Mouse (Mus musculus): ENCODE data around the gene Fgf13. TPM values are rescaled to one million over a fixed set of nuclear protein-coding genes. Genes with fewer than 3 reads are reported as not detected.

The Fgf13 gene
- polyA plus RNA-seq, 1 experiment = not detected

- Histone ChIP-seq H3K4me3 (ENCODE audit: insufficient read depth, poor library complexity, severe bottlenecking) (no peak overlapping the region), H3K27me3 (ENCODE audit: control insufficient read depth, insufficient read depth, insufficient read length) (no peaks in the 10 kb centered on the region), H3K79me2 (ENCODE audit: control insufficient read depth, insufficient read depth) (no peaks in the 10 kb centered on the region), H3K36me3 (ENCODE audit: control insufficient read depth, insufficient read depth) (no peaks in the 10 kb centered on the region), H3K79me3 (ENCODE audit: low read depth) (no peaks in the 10 kb centered on the region), H3ac (ENCODE audit: control insufficient read depth, insufficient read length, low read depth) (no peak overlapping the region)
- no peak for TF ChIP-seq USF1 (IDR thresholded peaks at IDR 0.05; ENCODE audit: low read depth)
- no peak for TF ChIP-seq MYOD1 (IDR thresholded peaks at IDR 0.05; ENCODE audit: control insufficient read depth, insufficient read length, low read depth)
Observed at GRCm38 (mm10) chrX:59241460-59241747, 326.5 kb downstream of the Fgf13 start.

DNA sequence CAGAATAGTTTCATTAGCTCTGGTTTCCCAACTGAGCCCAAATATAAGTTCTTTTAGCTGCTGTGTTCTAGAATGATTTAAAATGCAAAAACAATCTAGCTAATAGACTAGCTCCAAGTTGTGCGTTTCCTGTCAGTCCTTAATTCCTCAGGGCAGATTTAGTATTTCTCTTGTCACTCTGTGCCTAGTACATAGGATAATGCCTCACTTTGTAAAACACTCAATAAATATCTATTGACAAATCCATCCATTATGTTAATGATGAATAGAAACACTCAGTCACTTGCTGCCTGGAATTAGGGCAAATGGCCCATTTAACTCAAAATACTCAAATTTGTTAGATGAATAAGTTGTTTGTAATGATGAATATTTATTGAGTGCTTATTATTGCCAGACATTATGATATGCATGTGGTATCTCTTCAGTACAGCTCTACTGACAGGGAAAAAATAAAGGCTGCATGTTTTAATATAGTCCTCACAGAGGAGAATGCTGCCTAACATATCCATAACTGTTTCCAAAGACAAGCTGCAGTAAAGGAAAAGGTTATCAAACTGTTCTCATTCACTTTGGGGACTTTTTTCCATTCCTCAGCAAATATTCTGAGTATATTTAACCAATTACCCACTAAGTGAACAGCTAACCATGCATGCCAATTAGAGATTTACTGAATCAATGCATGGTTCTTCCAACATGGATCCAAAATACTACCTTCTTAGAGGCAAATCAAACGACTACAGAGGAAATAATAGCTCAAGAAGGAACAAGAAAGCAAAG lies 327.0 kb downstream of the Fgf13 start:
- Histone ChIP-seq H3K79me3 (ENCODE audit: low read depth) (no peaks in the 10 kb centered on the region), H3K36me3 (ENCODE audit: control insufficient read depth, insufficient read depth) (no peaks in the 10 kb centered on the region)
- TF ChIP-seq CEBPB (IDR thresholded peaks at IDR 0.05; ENCODE audit: low read depth) = no peak
- TF ChIP-seq MYOD1 (IDR thresholded peaks at IDR 0.05; ENCODE audit: control insufficient read depth, insufficient read length, low read depth) = no peak
- TF ChIP-seq CTCF (IDR thresholded peaks at IDR 0.05; ENCODE audit: control insufficient read depth, insufficient read depth, insufficient read length) = no peak
- no peak for TF ChIP-seq FOSL1 (IDR thresholded peaks at IDR 0.05; ENCODE audit: insufficient read depth, low read length, poor library complexity, severe bottlenecking)
- no peak for TF ChIP-seq MYOG (IDR thresholded peaks at IDR 0.05; ENCODE audit: control insufficient read depth, extremely low read depth, insufficient read length)
- TF ChIP-seq MAX (IDR thresholded peaks at IDR 0.05) = no peak
- no peak for TF ChIP-seq USF1 (IDR thresholded peaks at IDR 0.05; ENCODE audit: low read depth)

DNA sequence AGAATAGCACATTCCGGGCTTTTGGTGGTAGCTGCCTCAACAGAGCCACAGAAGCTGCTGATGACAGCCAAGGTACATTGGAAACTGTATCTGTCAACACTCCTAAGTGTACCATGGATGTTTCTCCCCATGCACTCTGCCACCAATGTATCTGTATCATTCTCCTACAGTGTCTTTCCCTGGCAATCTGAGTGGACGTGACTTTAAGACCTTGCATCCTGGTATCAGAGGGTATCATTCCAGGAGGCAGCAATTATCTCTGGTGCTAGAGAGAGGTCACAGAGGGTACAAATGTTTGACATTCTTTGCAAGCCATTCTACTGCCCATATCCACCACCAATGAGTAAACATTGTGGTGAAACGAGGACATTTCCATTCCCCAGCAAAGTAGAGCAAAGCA lies 347.2 kb downstream of the Fgf13 start:
- Histone ChIP-seq H3K4me3 (ENCODE audit: insufficient read depth, poor library complexity, severe bottlenecking) (no peak overlapping the region), H3K79me3 (ENCODE audit: low read depth) (no peaks in the 10 kb centered on the region), H3K36me3 (ENCODE audit: control insufficient read depth, insufficient read depth) (no peaks in the 10 kb centered on the region), H3K79me2 (ENCODE audit: control insufficient read depth, insufficient read depth) (no peaks in the 10 kb centered on the region), H3ac (ENCODE audit: control insufficient read depth, insufficient read length, low read depth) (no peak overlapping the region), H3K27me3 (ENCODE audit: control insufficient read depth, insufficient read depth, insufficient read length) (no peaks in the 10 kb centered on the region)
- TF ChIP-seq USF1 (IDR thresholded peaks at IDR 0.05; ENCODE audit: low read depth) (no peak), MYOG (IDR thresholded peaks at IDR 0.05; ENCODE audit: control insufficient read depth, extremely low read depth, insufficient read length) (no peak), CTCF (IDR thresholded peaks at IDR 0.05; ENCODE audit: control insufficient read depth, insufficient read depth, insufficient read length) (no peak), FOSL1 (IDR thresholded peaks at IDR 0.05; ENCODE audit: insufficient read depth, low read length, poor library complexity, severe bottlenecking) (no peak), MAX (IDR thresholded peaks at IDR 0.05) (no peak), CEBPB (IDR thresholded peaks at IDR 0.05; ENCODE audit: low read depth) (no peak), MYOD1 (IDR thresholded peaks at IDR 0.05; ENCODE audit: control insufficient read depth, insufficient read length, low read depth) (no peak)

More for the DNA sequence above, 327.0 kb downstream of the Fgf13 start:
- Histone ChIP-seq H3K79me2 (ENCODE audit: control insufficient read depth, insufficient read depth) (no peaks in the 10 kb centered on the region), H3K4me3 (ENCODE audit: insufficient read depth, poor library complexity, severe bottlenecking) (no peak overlapping the region), H3K27me3 (ENCODE audit: control insufficient read depth, insufficient read depth, insufficient read length) (no peaks in the 10 kb centered on the region), H3ac (ENCODE audit: control insufficient read depth, insufficient read length, low read depth) (no peak overlapping the region)

DNA sequence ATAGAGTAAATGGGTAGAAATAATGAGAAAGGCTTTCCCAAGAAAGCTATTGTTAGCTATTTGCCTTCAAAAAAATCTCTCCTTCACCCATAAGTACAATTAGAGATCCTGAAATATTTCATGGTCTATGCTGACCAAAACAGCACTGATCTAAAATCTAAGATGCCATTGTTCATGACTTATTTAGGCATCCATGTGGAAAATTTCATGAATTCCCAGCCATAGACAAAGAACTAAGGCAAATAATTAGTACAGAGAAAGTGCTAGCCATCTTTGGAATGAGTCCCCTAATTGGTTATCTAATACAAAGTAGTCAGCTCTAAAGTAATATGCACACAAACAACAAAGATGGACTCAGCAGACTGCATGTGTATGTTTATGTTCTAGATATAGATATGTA lies 366.7 kb downstream of the Fgf13 start:
- Histone ChIP-seq H3ac (ENCODE audit: control insufficient read depth, insufficient read length, low read depth) (no peak overlapping the region), H3K79me2 (ENCODE audit: control insufficient read depth, insufficient read depth) (no peaks in the 10 kb centered on the region), H3K27me3 (ENCODE audit: control insufficient read depth, insufficient read depth, insufficient read length) (no peaks in the 10 kb centered on the region), H3K4me3 (ENCODE audit: insufficient read depth, poor library complexity, severe bottlenecking) (no peak overlapping the region), H3K36me3 (ENCODE audit: control insufficient read depth, insufficient read depth) (no peaks in the 10 kb centered on the region), H3K79me3 (ENCODE audit: low read depth) (no peaks in the 10 kb centered on the region)
- no peak for TF ChIP-seq MYOG (IDR thresholded peaks at IDR 0.05; ENCODE audit: control insufficient read depth, extremely low read depth, insufficient read length)

GRCm38 (mm10) chrX:59194149-59194548 lies 373.7 kb downstream of the Fgf13 start:
- Histone ChIP-seq H3K79me2 (ENCODE audit: control insufficient read depth, insufficient read depth) (no peaks in the 10 kb centered on the region), H3K4me3 (ENCODE audit: insufficient read depth, poor library complexity, severe bottlenecking) (no peak overlapping the region), H3K79me3 (ENCODE audit: low read depth) (no peaks in the 10 kb centered on the region), H3ac (ENCODE audit: control insufficient read depth, insufficient read length, low read depth) (no peak overlapping the region), H3K36me3 (ENCODE audit: control insufficient read depth, insufficient read depth) (no peaks in the 10 kb centered on the region), H3K27me3 (ENCODE audit: control insufficient read depth, insufficient read depth, insufficient read length) (no peaks in the 10 kb centered on the region)
- TF ChIP-seq USF1 (IDR thresholded peaks at IDR 0.05; ENCODE audit: low read depth) (no peak), CEBPB (IDR thresholded peaks at IDR 0.05; ENCODE audit: low read depth) (no peak), MYOD1 (IDR thresholded peaks at IDR 0.05; ENCODE audit: control insufficient read depth, insufficient read length, low read depth) (no peak), FOSL1 (IDR thresholded peaks at IDR 0.05; ENCODE audit: insufficient read depth, low read length, poor library complexity, severe bottlenecking) (no peak), MYOG (IDR thresholded peaks at IDR 0.05; ENCODE audit: control insufficient read depth, extremely low read depth, insufficient read length) (no peak), CTCF (IDR thresholded peaks at IDR 0.05; ENCODE audit: control insufficient read depth, insufficient read depth, insufficient read length) (no peak), MAX (IDR thresholded peaks at IDR 0.05) (no peak)

DNA sequence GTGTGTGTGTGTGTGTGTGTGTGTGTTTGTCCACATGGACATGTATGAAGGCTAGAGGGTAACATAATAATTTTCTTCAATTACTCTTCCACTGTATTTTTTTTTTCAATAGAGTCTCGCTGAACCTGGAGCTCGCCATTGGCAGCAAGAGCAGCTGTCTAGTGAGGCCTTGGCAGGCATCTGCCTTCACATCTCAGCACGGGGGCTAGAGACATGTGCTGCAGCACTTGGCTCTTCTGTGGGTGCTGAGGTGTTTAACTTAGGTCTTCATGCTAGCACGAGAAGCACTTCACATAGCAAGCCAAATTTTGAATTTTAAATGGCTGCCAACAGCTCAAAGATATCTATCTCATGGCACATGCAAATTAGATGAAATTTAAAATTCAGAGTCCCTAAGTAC lies 380.9 kb downstream of the Fgf13 start:
- Histone ChIP-seq H3K4me3 (ENCODE audit: insufficient read depth, poor library complexity, severe bottlenecking) (no peak overlapping the region), H3K27me3 (ENCODE audit: control insufficient read depth, insufficient read depth, insufficient read length) (no peaks in the 10 kb centered on the region), H3K79me3 (ENCODE audit: low read depth) (no peaks in the 10 kb centered on the region), H3ac (ENCODE audit: control insufficient read depth, insufficient read length, low read depth) (no peak overlapping the region), H3K36me3 (ENCODE audit: control insufficient read depth, insufficient read depth) (no peaks in the 10 kb centered on the region), H3K79me2 (ENCODE audit: control insufficient read depth, insufficient read depth) (no peaks in the 10 kb centered on the region)
- TF ChIP-seq FOSL1 (IDR thresholded peaks at IDR 0.05; ENCODE audit: insufficient read depth, low read length, poor library complexity, severe bottlenecking) = no peak
- no peak for TF ChIP-seq USF1 (IDR thresholded peaks at IDR 0.05; ENCODE audit: low read depth)
- TF ChIP-seq CEBPB (IDR thresholded peaks at IDR 0.05; ENCODE audit: low read depth) = no peak
- no peak for TF ChIP-seq MAX (IDR thresholded peaks at IDR 0.05)
- TF ChIP-seq MYOG (IDR thresholded peaks at IDR 0.05; ENCODE audit: control insufficient read depth, extremely low read depth, insufficient read length) = no peak
- TF ChIP-seq MYOD1 (IDR thresholded peaks at IDR 0.05; ENCODE audit: control insufficient read depth, insufficient read length, low read depth) = no peak
- TF ChIP-seq CTCF (IDR thresholded peaks at IDR 0.05; ENCODE audit: control insufficient read depth, insufficient read depth, insufficient read length) = no peak

All from C2C12 (cell line).